Mouse (Mus musculus) urinary bladder, postnatal 25 days (tissue): ENCODE measurements around the gene Apol10b.
"Not testable (repeated sequence)": the region's sequence is repeated elsewhere in the genome, so short reads cannot be mapped to it uniquely, and the experiment has no call there.

Source experiments
- DNase-seq: peaks from one replicate; pipeline ENCODE4 v3.0.0; 2022; ENCODE audit warnings: low spot score

Apol10b gene

DNA sequence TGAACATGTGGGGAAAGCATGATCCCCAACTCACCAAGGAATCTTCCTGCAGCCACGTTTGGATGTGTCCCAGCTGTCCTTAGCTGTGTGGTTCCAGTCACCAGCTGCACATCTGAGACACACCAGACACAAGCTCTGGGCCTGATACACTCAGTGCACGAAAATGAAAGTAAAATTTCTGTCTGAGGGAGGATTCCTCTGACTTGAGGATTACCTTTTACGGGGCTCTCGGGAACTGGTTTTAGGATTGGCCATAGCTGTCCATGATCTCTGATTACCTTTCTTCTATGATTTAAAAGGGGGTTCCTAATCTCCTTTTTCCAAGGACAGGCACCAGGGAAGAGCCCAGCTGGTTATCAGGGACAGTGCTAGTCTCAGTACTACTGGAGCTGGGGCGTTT lies at the start of gene Apol10b:
Apol10b (minus strand) TSS at position 165 of the 400 bp plus-strand sequence.
- DNase-seq, result no peak

DNA sequence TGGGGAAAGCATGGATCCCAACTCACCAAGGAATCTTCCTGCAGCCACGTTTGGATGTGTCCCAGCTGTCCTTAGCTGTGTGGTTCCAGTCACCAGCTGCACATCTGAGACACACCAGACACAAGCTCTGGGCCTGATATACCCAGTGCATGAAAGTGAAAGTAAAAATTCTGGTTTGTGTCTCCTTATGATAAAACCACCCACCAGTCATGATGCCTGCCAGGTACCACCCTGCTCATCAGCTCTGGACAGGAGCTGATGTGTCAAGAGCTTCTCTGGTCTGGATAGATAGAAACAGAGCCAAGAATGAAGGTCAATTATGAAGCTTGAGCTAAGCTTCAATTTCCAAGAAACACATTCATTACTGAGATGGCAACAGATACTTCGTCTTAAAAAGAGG lies 47.3 kb upstream of the Apol10b start, which contains the start of gene Apol11b:
Apol11b (minus strand) TSS at position 111 of the 400 bp plus-strand sequence.
- DNase-seq, result not testable (repeated sequence)

GRCm38 (mm10) chr15:77629822-77630221 lies 33.9 kb upstream of the Apol10b start:
- not testable (repeated sequence) for DNase-seq

GRCm38 (mm10) chr15:77628647-77629046 lies 32.7 kb upstream of the Apol10b start:
- not testable (repeated sequence) for DNase-seq

- DNase-seq, result not testable (repeated sequence)
These were observed 30.5 kb upstream of the Apol10b start for GRCm38 (mm10) chr15:77626471-77626870.

GRCm38 (mm10) chr15:77624710-77625109 lies 28.8 kb upstream of the Apol10b start:
- DNase-seq, result no peak

DNA sequence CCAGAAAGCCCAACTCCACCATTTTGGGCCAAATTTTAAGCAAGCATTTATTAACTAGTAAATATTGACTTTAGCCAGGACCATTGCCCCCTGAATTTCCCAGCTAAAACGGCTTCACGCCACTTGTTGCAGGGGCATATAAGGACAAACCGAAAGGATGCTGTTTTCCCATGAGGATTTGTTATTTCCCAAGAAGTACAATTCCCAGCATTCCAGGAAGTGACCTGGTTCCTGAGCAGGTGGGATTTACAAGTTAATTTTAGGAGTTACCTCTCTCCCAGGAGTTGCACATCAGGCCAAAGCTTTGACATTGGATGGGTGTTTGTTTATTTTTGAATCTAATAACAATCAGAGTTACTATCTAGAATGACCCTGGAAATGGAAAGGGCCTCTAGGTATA lies 10.1 kb upstream of the Apol10b start:
- DNase-seq, result no peak

GRCm38 (mm10) chr15:77598958-77599357 lies 3.0 kb upstream of the Apol10b start, which contains the start of gene Gm36245:
TSS of gene Gm36245 (plus strand) at chr15:77599258.
- DNase-seq, result no peak

DNA sequence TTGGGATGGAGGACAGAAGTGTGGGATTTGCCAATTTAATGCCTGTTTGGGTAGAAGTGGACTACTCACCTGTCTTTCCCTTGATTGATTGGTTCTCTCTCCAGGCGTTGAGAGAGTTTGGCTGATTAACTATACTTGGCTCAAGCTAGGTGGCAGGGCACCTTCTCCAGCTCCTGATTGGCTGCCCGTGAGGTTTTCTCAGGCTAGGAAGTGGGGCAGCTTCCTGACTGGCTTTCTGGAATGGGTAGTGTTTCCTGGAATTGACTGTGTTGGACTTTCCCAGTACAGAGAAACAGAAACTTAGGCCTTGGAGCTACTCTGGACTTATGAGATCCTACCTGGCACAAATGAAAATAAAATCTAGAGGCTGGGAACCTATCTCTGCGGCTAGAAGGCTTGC lies 2.5 kb upstream of the Apol10b start:
- DNase-seq, result no peak

DNA sequence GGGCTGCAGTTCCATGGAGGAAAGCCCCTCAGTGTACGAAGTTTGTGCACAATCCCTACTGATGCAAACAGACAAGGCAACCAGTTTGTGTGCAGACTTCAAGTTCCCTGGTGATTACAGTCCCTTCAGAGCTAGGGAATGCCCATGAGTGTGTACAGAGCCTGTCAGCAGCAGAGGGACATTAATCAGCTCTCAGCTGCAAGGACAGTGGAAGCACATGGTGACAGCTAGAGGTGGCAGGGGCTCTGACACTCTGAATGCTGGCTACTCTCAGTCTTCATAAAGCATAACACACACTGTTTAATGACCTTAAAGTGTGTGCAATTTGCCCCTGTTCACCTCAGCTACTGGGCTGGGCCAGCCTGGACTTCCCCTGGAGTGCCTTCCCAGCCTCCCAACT lies 2.4 kb downstream of the Apol10b start:
- no peak for DNase-seq

DNA sequence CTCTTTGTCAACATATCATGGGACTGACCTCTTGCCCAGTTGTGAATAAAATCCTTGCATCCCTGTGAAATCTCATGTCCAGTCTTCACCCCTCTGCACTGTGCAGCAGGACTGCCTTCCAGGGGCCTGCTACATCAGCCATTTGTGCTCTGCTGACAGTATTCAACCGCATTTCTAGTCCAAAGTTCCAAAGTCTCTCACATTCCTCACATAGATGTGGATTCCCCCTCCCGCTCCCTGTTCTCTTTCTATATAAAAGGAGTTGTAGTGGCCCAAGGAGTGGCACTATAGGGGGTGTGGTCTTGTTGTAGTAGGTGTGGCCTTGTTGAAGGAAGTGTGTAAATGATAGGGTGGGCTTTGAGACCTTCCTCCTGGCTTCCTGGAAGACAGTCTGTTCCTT lies 5.0 kb downstream of the Apol10b start:
- no peak for DNase-seq

- no peak for DNase-seq
These were observed 6.9 kb downstream of the Apol10b start for GRCm38 (mm10) chr15:77588981-77589380.

GRCm38 (mm10) chr15:77587026-77587425 lies 8.9 kb downstream of the Apol10b start:
- no peak for DNase-seq

DNA sequence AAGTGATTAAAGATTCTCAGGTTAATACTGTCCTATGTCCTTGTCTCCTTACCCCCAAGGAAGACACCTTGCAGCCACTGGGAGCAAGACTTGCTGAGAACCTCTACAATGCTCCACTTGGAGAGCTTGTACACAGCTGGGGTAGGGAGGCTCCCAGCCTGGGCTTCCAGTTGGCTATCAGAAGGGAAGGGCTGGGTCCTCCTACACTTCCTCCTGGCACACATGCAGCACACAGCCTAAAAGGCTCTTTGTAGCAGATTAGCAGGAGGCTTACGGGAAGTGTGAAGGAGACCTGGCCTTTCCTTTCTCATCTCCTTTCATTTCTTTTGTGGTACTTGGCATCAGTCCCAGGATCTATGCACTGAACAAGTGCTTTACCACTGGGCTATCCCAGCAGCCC lies 14.2 kb downstream of the Apol10b start:
- no peak for DNase-seq

GRCm38 (mm10) chr15:77579311-77579710 lies 16.6 kb downstream of the Apol10b start:
- no peak for DNase-seq

DNA sequence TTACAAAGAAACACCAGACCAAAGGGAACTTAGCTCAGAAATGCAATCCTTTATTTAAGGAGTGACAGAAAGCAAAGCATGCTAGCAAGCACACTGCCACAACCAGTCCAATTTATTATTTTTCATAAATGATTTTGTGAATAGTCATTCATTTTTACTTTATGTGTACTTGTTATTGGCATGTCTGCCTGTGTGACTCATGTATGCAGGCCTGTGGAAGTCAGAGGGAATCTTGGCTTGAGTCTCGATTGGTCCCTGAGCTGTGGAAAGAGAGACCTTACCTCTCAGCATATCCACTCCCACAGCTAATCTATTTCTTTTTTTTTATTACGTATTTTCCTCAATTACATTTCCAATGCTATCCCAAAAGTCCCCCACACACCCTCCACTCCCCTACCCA lies 17.1 kb downstream of the Apol10b start:
- DNase-seq, result no peak

GRCm38 (mm10) chr15:77563219-77563618 lies 32.7 kb downstream of the Apol10b start:
- no peak for DNase-seq

GRCm38 (mm10) chr15:77561792-77562191 lies 34.1 kb downstream of the Apol10b start, which contains the start of gene 1700025B11Rik:
TSS of gene 1700025B11Rik (minus strand) at chr15:77561892.
- no peak for DNase-seq

DNA sequence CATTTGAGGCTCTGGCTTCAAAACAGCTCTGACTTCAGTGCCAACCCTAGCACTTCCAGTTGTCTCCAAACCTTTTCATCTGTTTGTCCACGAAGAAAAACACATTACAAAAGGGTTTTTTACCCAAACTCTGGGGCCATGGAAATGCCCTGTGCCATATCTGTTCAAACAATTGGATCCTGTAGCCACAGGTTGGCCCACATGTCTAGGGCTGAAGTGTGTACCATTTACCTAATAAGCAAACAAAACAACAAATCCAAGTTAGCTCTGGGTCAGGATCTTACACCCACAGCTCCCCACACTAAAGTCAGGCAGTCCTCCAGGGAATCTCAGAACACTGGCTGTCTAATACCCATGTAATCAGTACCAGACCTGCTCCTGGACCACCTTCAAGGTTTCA lies 56.7 kb downstream of the Apol10b start:
- DNase-seq, result not testable (repeated sequence)
